Mouse (Mus musculus): ENCODE measurements around the gene Coro7. TPM values are rescaled to one million over a fixed set of nuclear protein-coding genes. Genes with fewer than 3 reads are reported as not detected.
"Not testable (repeated sequence)": the region's sequence is repeated elsewhere in the genome, so short reads cannot be mapped to it uniquely, and the experiment has no call there.

Coro7 gene
- polyA plus RNA-seq, 1 experiment from 2014 or later, result 11.9 TPM

DNA sequence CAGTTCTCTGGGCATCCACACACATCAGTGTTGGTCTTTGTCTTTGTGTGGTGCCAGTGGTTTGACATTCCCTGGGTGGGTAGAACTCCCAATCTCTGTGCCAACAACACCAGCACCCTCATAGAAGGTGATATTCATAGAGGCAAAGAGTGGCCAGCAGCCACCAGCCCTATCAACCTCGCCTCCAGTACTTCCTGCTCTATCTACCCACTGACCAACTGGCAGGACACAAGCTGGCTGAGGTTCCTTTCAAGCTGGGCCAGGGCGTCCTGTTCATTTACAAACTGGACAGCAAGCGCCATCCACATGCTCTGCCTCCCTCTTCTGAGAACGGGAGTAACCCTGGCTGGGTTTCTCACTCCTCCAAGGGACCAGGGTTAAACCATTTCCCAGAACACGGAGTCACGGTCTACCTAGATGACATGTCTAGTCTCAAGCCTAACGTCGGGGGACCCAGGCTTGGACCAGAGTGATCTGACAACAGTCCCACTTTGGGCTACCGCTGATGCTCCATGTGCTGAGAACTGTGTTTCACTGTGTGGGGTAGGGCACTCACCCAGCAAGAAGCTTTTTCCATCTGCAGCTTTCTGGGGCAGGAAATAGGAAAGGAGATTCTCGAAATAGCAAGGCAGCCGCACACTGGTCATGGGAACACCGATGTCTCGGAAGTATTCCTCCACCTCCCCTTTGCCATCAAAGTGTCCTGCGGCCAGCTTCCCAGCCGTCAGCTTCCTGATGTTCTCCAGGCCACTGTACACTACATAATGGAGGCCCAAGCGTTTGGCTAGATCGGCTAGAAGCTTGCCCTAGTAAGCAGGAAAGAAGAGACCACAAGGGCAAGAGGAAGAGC is 34.5 kb upstream of the Coro7 start:
- no peak overlapping the region for H3K4me2 ChIP-seq
- H3K9me3 ChIP-seq (replicated peaks), result no peaks in the 10 kb centered on the region
- no peak overlapping the region for H3K27ac ChIP-seq
- H3K4me3 ChIP-seq, result no peak overlapping the region
- peaks cover 79% of the 10 kb centered on the region for H3K36me3 ChIP-seq
- no peaks in the 10 kb centered on the region for H3K27me3 ChIP-seq (replicated peaks)
- 82% methylated on average over 17 of the region's 17 CpGs for WGBS (ENCODE audit: insufficient replicate concordance)
- no peak overlapping the region for H3K9ac ChIP-seq
- H3K4me1 ChIP-seq, result peaks cover 18% of the 10 kb centered on the region
- no peak for ATAC-seq

- Histone ChIP-seq H3K27me3 (replicated peaks) (no peaks in the 10 kb centered on the region), H3K27ac (no peak overlapping the region), H3K9ac (no peak overlapping the region), H3K9me3 (replicated peaks) (no peaks in the 10 kb centered on the region), H3K36me3 (peaks cover 100% of the 10 kb centered on the region), H3K4me1 (no peaks in the 10 kb centered on the region), H3K4me2 (no peak overlapping the region), H3K4me3 (no peak overlapping the region)
- WGBS (ENCODE audit: insufficient replicate concordance), result 87% methylated on average over 4 of the region's 4 CpGs
- no peak for ATAC-seq
These were observed 31.6 kb upstream of the Coro7 start for GRCm38 (mm10) chr16:4711173-4711572.

GRCm38 (mm10) chr16:4705541-4705940 is 26.0 kb upstream of the Coro7 start:
- no peaks in the 10 kb centered on the region for H3K27me3 ChIP-seq (replicated peaks)
- no peak overlapping the region for H3K4me2 ChIP-seq
- no peaks in the 10 kb centered on the region for H3K4me1 ChIP-seq
- no peak overlapping the region for H3K27ac ChIP-seq
- no peak for ATAC-seq
- peaks cover 100% of the 10 kb centered on the region for H3K36me3 ChIP-seq
- no peak overlapping the region for H3K9ac ChIP-seq
- H3K4me3 ChIP-seq, result no peak overlapping the region
- 81% methylated on average over 4 of the region's 4 CpGs for WGBS (ENCODE audit: insufficient replicate concordance)
- H3K9me3 ChIP-seq (replicated peaks), result no peaks in the 10 kb centered on the region

DNA sequence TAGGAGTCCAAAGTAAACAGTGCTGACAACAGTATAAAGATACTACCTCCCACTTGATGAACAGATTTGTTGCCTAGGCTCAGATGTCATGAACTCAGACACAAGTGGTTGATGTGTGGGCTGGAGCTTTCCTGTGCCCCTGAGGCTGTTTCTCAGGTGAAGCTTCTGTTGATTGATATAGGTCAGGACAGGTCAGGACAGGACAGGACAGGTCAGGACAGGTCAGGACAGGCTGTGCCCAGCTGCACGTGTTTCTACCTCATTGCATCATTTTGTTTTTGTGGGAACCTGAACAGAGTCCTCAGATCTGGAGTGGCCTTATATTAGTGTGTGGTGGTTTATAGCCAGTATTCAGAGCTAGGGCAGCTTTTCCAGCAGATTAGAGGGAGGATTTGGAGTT is 23.1 kb upstream of the Coro7 start:
- ATAC-seq, result peak; percentile 50; the same call in 1 of the 2 replicates
- H3K27ac ChIP-seq, result no peak overlapping the region
- H3K4me2 ChIP-seq, result no peak overlapping the region
- H3K36me3 ChIP-seq, result peaks cover 99% of the 10 kb centered on the region
- H3K9ac ChIP-seq, result no peak overlapping the region
- no peaks in the 10 kb centered on the region for H3K4me1 ChIP-seq
- WGBS (ENCODE audit: insufficient replicate concordance), result 58% methylated on average over 1 of the region's 1 CpGs
- H3K4me3 ChIP-seq, result no peak overlapping the region
- no peaks in the 10 kb centered on the region for H3K9me3 ChIP-seq (replicated peaks)
- H3K27me3 ChIP-seq (replicated peaks), result no peaks in the 10 kb centered on the region

- WGBS (ENCODE audit: insufficient replicate concordance), result 88% methylated on average over 3 of the region's 3 CpGs
- Histone ChIP-seq H3K36me3 (peaks cover 99% of the 10 kb centered on the region), H3K4me1 (no peaks in the 10 kb centered on the region), H3K4me2 (no peak overlapping the region), H3K9ac (no peak overlapping the region), H3K27ac (no peak overlapping the region), H3K4me3 (no peak overlapping the region), H3K9me3 (replicated peaks) (no peaks in the 10 kb centered on the region), H3K27me3 (replicated peaks) (no peaks in the 10 kb centered on the region)
- ATAC-seq, result no peak
These were observed 21.6 kb upstream of the Coro7 start for GRCm38 (mm10) chr16:4701211-4701610.

- peaks cover 76% of the 10 kb centered on the region for H3K36me3 ChIP-seq
These were observed 9.8 kb upstream of the Coro7 start for GRCm38 (mm10) chr16:4689371-4689770.

DNA sequence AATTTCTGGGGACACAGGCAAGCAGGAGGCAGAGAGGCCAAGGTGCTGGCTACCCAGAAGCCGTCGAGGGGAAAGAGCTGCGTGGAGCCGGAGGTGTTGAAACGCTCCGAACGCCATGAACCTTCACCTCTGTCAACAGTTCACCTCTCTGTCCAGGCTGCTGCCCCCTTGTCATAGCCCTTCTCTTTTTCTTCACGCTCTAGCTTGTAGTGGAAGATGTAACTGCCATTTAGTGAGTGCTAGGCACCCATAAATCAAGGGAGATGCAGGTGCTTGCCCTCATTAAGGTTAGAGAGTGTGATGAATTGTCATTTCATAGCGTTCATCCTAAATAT is 4.8 kb upstream of the Coro7 start:
- 0 out of 2 replicates have a peak, but pooled peaks cover 3% of the 10 kb centered on the region for H3K9me3 ChIP-seq (replicated peaks)
- peak overlapping the region; percentile 82 for H3K9ac ChIP-seq
- H3K36me3 ChIP-seq, result peaks cover 27% of the 10 kb centered on the region
- H3K4me1 ChIP-seq, result peaks cover 47% of the 10 kb centered on the region
- H3K27ac ChIP-seq, result peak overlapping the region; percentile 85
- WGBS (ENCODE audit: insufficient replicate concordance), result 0% methylated on average over 9 of the region's 9 CpGs
- H3K4me3 ChIP-seq, result peak overlapping the region; percentile 78
- ATAC-seq, result 0 out of 2 replicates have a peak, but pooled peaks have one; percentile 2
- no peaks in the 10 kb centered on the region for H3K27me3 ChIP-seq (replicated peaks)
- H3K4me2 ChIP-seq, result peak overlapping the region; percentile 83

More at GRCm38 (mm10) chr16:4689371-4689770, 9.8 kb upstream of the Coro7 start:
- H3K9ac ChIP-seq; H3K9me3 ChIP-seq (replicated peaks); H3K4me3 ChIP-seq; H3K27ac ChIP-seq; ATAC-seq; H3K27me3 ChIP-seq (replicated peaks); H3K4me2 ChIP-seq: not testable (repeated sequence)
- peaks cover 22% of the 10 kb centered on the region for H3K4me1 ChIP-seq
- WGBS (ENCODE audit: insufficient replicate concordance), result 95% methylated on average over 4 of the region's 4 CpGs

GRCm38 (mm10) chr16:4683581-4684456 is 4.2 kb upstream of the Coro7 start:
- H3K9me3 ChIP-seq (replicated peaks), result no peaks in the 10 kb centered on the region
- H3K36me3 ChIP-seq, result peaks cover 21% of the 10 kb centered on the region
- peak; percentile 80 for ATAC-seq
- H3K27ac ChIP-seq, result peak overlapping the region; percentile 85
- peak overlapping the region; percentile 83 for H3K4me2 ChIP-seq
- no peaks in the 10 kb centered on the region for H3K27me3 ChIP-seq (replicated peaks)
- H3K9ac ChIP-seq, result peak overlapping the region; percentile 82
- H3K4me3 ChIP-seq, result peak overlapping the region; percentile 78
- WGBS (ENCODE audit: insufficient replicate concordance), result under 1% methylated on average over 54 of the region's 54 CpGs
- H3K4me1 ChIP-seq, result peaks cover 53% of the 10 kb centered on the region

DNA sequence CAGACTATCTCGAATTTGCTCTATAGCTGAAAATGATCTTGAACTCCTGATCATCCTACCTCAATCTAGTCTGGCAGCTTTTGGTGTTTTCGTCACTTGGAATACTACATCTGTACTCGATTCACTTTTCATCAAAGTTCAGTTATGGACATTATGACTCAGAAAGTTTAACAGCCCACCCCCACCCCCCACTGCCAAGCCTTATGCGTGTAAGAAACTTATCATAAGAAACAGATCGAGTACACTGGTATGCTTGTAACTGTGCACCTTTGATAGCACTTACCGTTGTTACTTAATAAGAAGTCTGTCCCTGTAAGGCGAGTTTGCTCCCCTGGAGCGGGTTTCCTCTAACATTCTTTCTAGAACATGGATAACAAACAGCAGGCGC is 3.6 kb upstream of the Coro7 start:
- peak overlapping the region; percentile 85 for H3K27ac ChIP-seq
- H3K4me1 ChIP-seq, result peaks cover 59% of the 10 kb centered on the region

DNA sequence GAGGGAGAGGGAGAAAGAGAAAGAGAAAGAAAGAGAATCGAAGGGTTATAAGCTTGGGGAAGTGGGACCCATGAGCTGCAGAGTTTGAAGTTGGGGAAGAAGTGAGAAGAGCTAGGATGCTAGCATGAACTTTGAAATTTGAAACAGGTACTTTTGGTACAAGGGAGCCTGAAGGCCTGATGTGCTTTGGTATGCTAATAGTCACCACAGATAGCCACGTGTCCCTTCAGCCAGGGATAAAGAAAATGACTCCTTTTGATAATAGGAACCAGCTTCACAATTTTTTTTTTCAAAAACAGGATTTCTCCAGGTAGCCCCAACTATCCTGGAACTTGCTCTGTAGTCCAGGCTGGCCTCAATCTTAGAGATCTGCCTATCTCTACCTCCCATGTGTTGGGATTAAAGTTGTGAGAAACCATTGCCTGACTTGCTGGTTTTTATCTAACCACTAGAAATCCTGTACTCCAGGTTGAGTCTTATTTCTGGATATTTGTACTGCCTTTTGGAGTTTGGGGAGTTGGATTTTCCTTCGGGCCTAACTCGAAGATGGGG is 3.1 kb upstream of the Coro7 start:
- no peak for ATAC-seq
- peaks cover 64% of the 10 kb centered on the region for H3K4me1 ChIP-seq

More for the DNA sequence above, 3.6 kb upstream of the Coro7 start:
- peak; percentile 25; the same call in 1 of the 2 replicates for ATAC-seq
- 17% methylated on average over 9 of the region's 9 CpGs for WGBS (ENCODE audit: insufficient replicate concordance)
- Histone ChIP-seq H3K27me3 (replicated peaks) (no peaks in the 10 kb centered on the region), H3K9ac (peak overlapping the region; percentile 82), H3K4me2 (peak overlapping the region; percentile 83), H3K4me3 (peak overlapping the region; percentile 78), H3K9me3 (replicated peaks) (no peaks in the 10 kb centered on the region), H3K36me3 (peaks cover 16% of the 10 kb centered on the region)

GRCm38 (mm10) chr16:4680922-4681455 is 1.4 kb upstream of the Coro7 start:
- peaks cover 62% of the 10 kb centered on the region for H3K4me1 ChIP-seq
- H3K4me2 ChIP-seq; H3K27me3 ChIP-seq (replicated peaks); ATAC-seq; H3K9me3 ChIP-seq (replicated peaks); H3K27ac ChIP-seq; H3K36me3 ChIP-seq; H3K9ac ChIP-seq; H3K4me3 ChIP-seq: not testable (repeated sequence)
- 71% methylated on average over 3 of the region's 3 CpGs for WGBS (ENCODE audit: insufficient replicate concordance)

More for the DNA sequence above, 3.1 kb upstream of the Coro7 start:
- Histone ChIP-seq H3K36me3 (peaks cover 11% of the 10 kb centered on the region), H3K9ac (peak overlapping the region; percentile 82; the same call in 1 of the 2 replicates), H3K9me3 (replicated peaks) (no peaks in the 10 kb centered on the region), H3K4me2 (peak overlapping the region; percentile 83), H3K27ac (peak overlapping the region; percentile 85), H3K4me3 (peak overlapping the region; percentile 78), H3K27me3 (replicated peaks) (no peaks in the 10 kb centered on the region)
- WGBS (ENCODE audit: insufficient replicate concordance), result 41% methylated on average over 4 of the region's 4 CpGs

Data from liver, embryonic 12.5 days (tissue).